Mouse (Mus musculus) neural tube, embryonic 11.5 days (tissue): ENCODE measurements around the gene Atp6v0a4. TPM values are rescaled to one million over a fixed set of nuclear protein-coding genes. Genes with fewer than 3 reads are reported as not detected.

Source experiments
- ATAC-seq: fragments of 200-750 bp; cut with Nextera tagmentation; 2 replicates; pipeline ENCODE4 v1.8.0; 2017; ENCODE audit warnings: moderate number of reproducible peaks, mild to moderate bottlenecking, moderate TSS enrichment, moderate library complexity; ENCODE audit not compliant: insufficient read depth, low FRiP score, low TSS enrichment
- DNase-seq: peaks from one replicate; pipeline ENCODE4 v3.0.0-alpha.2; 2015; ENCODE audit warnings: low spot score
- H3K27ac ChIP-seq: fragments of 300-500 bp; sonication (generic); 2 replicates; pipeline ENCODE4 v1.5.1; 2014; ENCODE audit warnings: low read depth, mild to moderate bottlenecking, low read length
- H3K27me3 ChIP-seq: fragments of 300-500 bp; sonication (generic); 2 replicates; pipeline ENCODE4 v1.6.1; 2014; ENCODE audit warnings: mild to moderate bottlenecking, low read length, mixed read lengths; ENCODE audit not compliant: control insufficient read depth, insufficient read depth
- H3K36me3 ChIP-seq: fragments of 300-500 bp; sonication (generic); 2 replicates; pipeline ENCODE4 v1.6.1; 2014; ENCODE audit warnings: mild to moderate bottlenecking, low read length, moderate library complexity, mixed read lengths; ENCODE audit not compliant: control insufficient read depth, insufficient read depth
- H3K4me1 ChIP-seq: fragments of 300-500 bp; sonication (generic); 2 replicates; pipeline ENCODE4 v1.6.1; 2014; ENCODE audit warnings: low read length, mixed read lengths; ENCODE audit not compliant: control insufficient read depth, insufficient read depth
- H3K4me2 ChIP-seq: fragments of 300-500 bp; sonication (generic); 2 replicates; pipeline ENCODE4 v1.6.1; 2014; ENCODE audit warnings: low read depth, mild to moderate bottlenecking, moderate library complexity
- H3K4me3 ChIP-seq: fragments of 300-500 bp; sonication (generic); 2 replicates; pipeline ENCODE4 v1.5.1; 2014; ENCODE audit warnings: low read depth, low read length
- H3K9ac ChIP-seq: fragments of 300-500 bp; sonication (generic); 2 replicates; pipeline ENCODE4 v1.6.1; 2014; ENCODE audit warnings: mild to moderate bottlenecking, low read length
- H3K9me3 ChIP-seq: fragments of 300-500 bp; sonication (generic); 2 replicates; pipeline ENCODE4 v1.6.1; 2016; ENCODE audit warnings: low read length; ENCODE audit not compliant: control insufficient read depth
- WGBS: fragments of 180-500 bp; shearing (Covaris S2); extraction: QIAGEN DNeasy Blood & Tissue Kit; methylation state at CpG from one replicate; pipeline ENCODE4 v1.1.7; 2014; 5-methylcytosine and 5-hydroxymethylcytosine counted together
- polyA plus RNA-seq: library from polyadenylated mRNA; unstranded; fragments of >200 nt; fragmentation: Nextera tagmentation; extraction: Ambion mirVana; gene quantifications from 2 replicates; pipeline ENCODE4 v1.2.1, GENCODE M21; 2014

Gene Atp6v0a4
- polyA plus RNA-seq, 1 experiment from 2014 or later = not detected

- DNase-seq (no peak), ATAC-seq (no peak)
- Histone ChIP-seq H3K36me3 (no peaks in the 10 kb centered on the region), H3K9me3 (no peaks in the 10 kb centered on the region), H3K27me3 (no peaks in the 10 kb centered on the region), H3K4me2 (no peak overlapping the region), H3K27ac (no peak overlapping the region), H3K4me3 (no peak overlapping the region), H3K9ac (no peak overlapping the region), H3K4me1 (no peaks in the 10 kb centered on the region)
- 86% methylated on average over 15 of the region's 15 CpGs for WGBS
Measured at GRCm38 (mm10) chr6:38055471-38056330, 68.7 kb downstream of the Atp6v0a4 start.

DNA sequence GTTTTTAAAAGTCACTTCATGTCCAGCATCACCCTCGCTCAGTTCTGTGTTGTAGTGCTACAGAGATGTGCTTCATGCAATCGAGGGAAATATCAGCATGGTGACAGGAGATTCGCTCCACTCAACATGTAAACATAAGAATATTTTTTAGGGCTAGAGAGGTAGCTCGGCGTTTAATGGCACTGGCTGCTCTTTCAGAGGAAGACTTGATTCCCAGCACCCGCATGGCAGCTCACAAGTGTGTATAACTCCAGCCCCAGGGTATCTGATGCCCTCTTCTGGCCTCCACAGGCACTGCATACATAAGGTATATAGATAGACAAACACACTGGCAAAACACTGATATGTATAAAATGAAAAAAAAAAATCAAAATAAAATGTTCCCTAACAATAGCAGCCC lies 74.8 kb downstream of the Atp6v0a4 start:
- Histone ChIP-seq H3K9ac (no peak overlapping the region), H3K36me3 (no peaks in the 10 kb centered on the region), H3K4me2 (no peak overlapping the region), H3K9me3 (no peaks in the 10 kb centered on the region), H3K27ac (no peak overlapping the region), H3K27me3 (no peaks in the 10 kb centered on the region), H3K4me3 (no peak overlapping the region), H3K4me1 (no peaks in the 10 kb centered on the region)
- ATAC-seq (no peak), DNase-seq (no peak)
- 94% methylated on average over 6 of the region's 6 CpGs for WGBS

DNA sequence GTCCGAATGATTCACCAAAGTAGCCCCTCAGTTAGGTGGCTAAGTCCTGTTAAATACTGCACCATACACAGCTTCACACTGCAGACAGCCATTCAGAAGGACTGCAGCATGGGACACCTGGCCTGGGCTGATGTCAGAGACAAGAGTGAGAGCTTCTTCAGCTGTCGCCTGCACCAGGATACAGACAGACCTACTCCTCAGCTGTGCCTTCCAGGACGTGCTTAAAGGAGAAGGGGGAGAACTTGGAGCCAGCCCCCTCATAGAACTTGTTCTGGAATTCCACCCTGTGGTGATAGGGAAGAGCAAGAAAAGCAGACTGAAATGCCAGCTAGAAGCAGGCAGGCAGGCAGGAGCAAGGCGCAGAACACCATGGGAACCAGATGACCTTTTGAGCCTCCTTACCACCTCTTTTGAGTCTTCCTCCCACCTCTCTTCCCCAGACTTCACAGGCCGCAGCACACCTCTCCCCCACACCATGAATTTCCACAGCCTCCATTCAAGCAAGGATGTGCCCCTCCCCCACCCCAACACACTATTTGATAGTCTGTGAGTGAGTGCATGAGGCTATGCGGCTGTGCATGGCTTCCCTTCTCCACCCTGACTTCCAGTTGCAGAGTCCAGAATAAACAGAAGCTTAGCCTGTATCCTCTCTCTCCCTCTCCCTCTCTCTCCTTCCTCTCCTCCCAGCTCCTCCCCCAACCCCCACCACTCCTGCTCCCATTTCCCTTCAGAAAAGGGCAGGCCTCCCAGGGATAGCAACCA lies 75.4 kb downstream of the Atp6v0a4 start:
- no peak for ATAC-seq
- H3K9me3 ChIP-seq = no peaks in the 10 kb centered on the region
- no peak for DNase-seq
- no peak overlapping the region for H3K4me2 ChIP-seq
- H3K4me1 ChIP-seq = no peaks in the 10 kb centered on the region
- H3K9ac ChIP-seq = no peak overlapping the region
- H3K36me3 ChIP-seq = no peaks in the 10 kb centered on the region
- H3K4me3 ChIP-seq = no peak overlapping the region
- WGBS = 60% methylated on average over 6 of the region's 6 CpGs
- H3K27me3 ChIP-seq = no peaks in the 10 kb centered on the region
- H3K27ac ChIP-seq = no peak overlapping the region

GRCm38 (mm10) chr6:38048003-38048402 lies 76.4 kb downstream of the Atp6v0a4 start:
- H3K4me3 ChIP-seq = no peak overlapping the region
- 81% methylated on average over 4 of the region's 4 CpGs for WGBS
- H3K4me1 ChIP-seq = no peaks in the 10 kb centered on the region
- no peak overlapping the region for H3K9ac ChIP-seq
- no peaks in the 10 kb centered on the region for H3K36me3 ChIP-seq
- ATAC-seq = no peak
- no peak for DNase-seq
- H3K4me2 ChIP-seq = no peak overlapping the region
- no peaks in the 10 kb centered on the region for H3K27me3 ChIP-seq
- H3K9me3 ChIP-seq = no peaks in the 10 kb centered on the region
- no peak overlapping the region for H3K27ac ChIP-seq

DNA sequence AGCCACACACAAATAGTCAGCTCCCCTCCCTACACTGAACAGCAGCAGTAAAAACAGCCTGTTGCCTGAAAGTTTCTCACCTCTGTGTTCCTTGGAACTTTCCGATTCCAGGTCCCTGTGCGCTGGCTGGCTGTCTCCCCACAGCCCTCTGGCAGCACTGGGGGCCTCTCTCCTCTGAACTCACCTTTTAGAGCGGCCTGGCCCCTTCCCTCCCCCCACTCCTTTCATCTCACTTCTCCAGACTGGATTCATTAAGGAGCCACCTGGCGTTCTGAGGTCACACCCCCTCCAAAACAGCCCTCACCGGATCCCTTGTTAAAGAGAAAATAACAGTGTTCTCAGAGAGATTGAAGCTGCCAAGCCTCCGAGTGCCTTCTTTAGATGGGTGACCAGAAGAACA lies 77.5 kb downstream of the Atp6v0a4 start, which contains the start of gene Svopl:
Svopl (minus strand) TSS at position 159 of the 400 bp plus-strand sequence.
- H3K9me3 ChIP-seq = no peaks in the 10 kb centered on the region
- no peak for DNase-seq

DNA sequence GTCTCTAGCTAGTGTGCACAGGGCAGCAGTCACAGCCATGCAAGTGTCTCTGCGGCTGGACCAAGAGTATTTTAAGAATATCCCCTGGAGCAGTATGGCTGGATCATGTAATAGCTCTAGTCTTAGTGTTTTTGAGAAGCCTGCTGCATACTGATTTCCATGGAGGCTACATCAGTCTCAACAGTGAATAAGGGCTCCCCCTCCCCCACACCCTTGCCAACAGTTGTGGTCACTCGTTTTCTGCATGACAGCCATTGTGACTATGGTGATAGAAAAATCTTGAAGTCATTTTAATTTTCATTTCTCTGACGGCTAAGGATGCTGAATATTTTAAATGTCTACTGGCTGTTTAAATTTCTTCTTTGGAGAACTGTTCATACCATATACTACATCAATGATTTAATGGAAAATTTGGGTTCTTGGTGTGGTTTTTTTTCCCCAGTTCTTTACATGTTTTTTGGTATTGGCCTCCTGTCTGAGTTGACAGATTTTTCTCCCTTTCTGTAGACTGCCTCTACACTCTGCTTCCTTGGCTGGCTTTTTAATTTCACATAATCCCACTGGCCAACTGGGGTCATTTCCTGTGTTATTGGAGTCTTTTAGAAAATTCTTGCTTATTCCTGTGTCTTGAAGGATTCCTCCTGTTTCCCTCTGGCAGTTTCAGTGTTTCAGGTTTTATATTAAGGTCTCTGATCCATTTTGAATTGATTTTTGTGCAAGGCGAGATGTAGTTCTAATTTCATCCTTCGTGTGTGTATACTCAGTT lies 91.4 kb downstream of the Atp6v0a4 start:
- H3K9ac ChIP-seq = no peak overlapping the region
- ATAC-seq = no peak
- H3K4me3 ChIP-seq = no peak overlapping the region
- no peaks in the 10 kb centered on the region for H3K36me3 ChIP-seq
- H3K4me2 ChIP-seq = no peak overlapping the region
- H3K27me3 ChIP-seq = no peaks in the 10 kb centered on the region
- DNase-seq = no peak
- no peaks in the 10 kb centered on the region for H3K9me3 ChIP-seq
- H3K4me1 ChIP-seq = no peaks in the 10 kb centered on the region
- WGBS = 73% methylated on average over 5 of the region's 5 CpGs
- H3K27ac ChIP-seq = no peak overlapping the region

More for the DNA sequence above, 77.5 kb downstream of the Atp6v0a4 start, which contains the start of gene Svopl:
- H3K4me2 ChIP-seq = no peak within 1 kb of the TSS
- WGBS = 16% methylated on average over 6 of the region's 6 CpGs
- ATAC-seq = no peak
- H3K27ac ChIP-seq = no peak within 1 kb of the TSS
- no peak within 1 kb of the TSS for H3K4me3 ChIP-seq
- no peaks in the 10 kb centered on the region for H3K27me3 ChIP-seq
- H3K36me3 ChIP-seq = no peaks in the 10 kb centered on the region
- H3K4me1 ChIP-seq = no peaks in the 10 kb centered on the region
- no peak within 1 kb of the TSS for H3K9ac ChIP-seq

- no peaks in the 10 kb centered on the region for H3K4me1 ChIP-seq
- no peaks in the 10 kb centered on the region for H3K36me3 ChIP-seq
- H3K4me3 ChIP-seq = no peak overlapping the region
- WGBS = 60% methylated on average over 7 of the region's 7 CpGs
- DNase-seq (no peak), ATAC-seq (no peak)
- no peaks in the 10 kb centered on the region for H3K27me3 ChIP-seq
- H3K27ac ChIP-seq = no peak overlapping the region
- H3K4me2 ChIP-seq = no peak overlapping the region
- no peak overlapping the region for H3K9ac ChIP-seq
- H3K9me3 ChIP-seq = no peaks in the 10 kb centered on the region
Measured at GRCm38 (mm10) chr6:38031924-38032540, 92.4 kb downstream of the Atp6v0a4 start.

DNA sequence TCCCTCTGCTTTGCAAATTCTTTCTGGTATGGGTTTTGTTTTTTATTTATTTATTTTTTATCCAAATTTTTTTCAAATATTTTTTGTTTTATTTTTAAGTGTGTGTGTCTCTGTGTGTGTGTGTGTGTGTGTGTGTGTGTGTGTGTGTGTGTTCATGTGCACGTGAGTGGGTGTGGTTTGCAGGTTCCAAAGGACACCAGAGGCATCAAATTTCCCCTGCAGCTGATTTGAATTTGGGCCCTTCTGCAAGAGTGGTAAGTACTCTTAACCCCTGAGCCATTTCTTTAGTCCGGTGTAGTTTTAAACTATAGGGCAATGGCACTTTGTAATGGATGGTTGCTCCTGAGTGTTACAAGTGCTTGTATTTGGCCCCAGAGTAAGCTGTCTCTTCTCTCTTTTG lies 96.2 kb downstream of the Atp6v0a4 start:
- Histone ChIP-seq H3K9ac (no peak overlapping the region), H3K27ac (no peak overlapping the region), H3K4me1 (no peaks in the 10 kb centered on the region), H3K36me3 (no peaks in the 10 kb centered on the region), H3K4me2 (no peak overlapping the region), H3K27me3 (no peaks in the 10 kb centered on the region), H3K4me3 (no peak overlapping the region), H3K9me3 (no peaks in the 10 kb centered on the region)
- 51% methylated on average over 2 of the region's 2 CpGs for WGBS
- no peak for ATAC-seq
- no peak for DNase-seq
